Comparison of ENCODE assay signal across 8 mouse cellular contexts in the genomic region with DNA sequence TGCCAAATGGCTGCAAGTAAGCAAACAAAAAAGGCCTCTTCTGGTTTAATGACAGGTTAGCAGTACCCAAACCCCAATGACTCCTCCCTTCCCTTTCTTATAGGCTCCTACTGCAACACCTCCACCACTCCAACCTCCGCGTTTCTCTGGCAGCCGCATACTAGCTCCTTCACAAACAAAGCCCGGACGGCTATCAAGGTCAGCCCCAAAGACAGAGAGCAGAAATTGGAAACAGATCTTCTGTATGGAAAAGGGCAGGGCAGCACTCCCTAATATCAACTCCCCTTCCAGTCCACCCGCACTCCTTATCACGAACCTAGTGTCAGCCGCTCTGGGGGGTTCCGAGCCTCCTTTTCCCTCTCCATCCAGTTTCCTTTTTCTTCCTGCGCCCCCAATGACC.
A peak's percentile ranks its signal among the peaks of the same experiment; 100 is the strongest.
DNase-seq lines count a peak whose midpoint lies in the region; ATAC-seq and TF ChIP-seq lines count a peak whose summit lies in the region.

No protein-coding gene starts in this region.

- no peaks in the 10 kb centered on the region for H3K9me3 ChIP-seq in intestine, embryonic 16.5 days (ENCODE audit: control insufficient read depth, low read length)
- H3K9me3 ChIP-seq in liver, embryonic 11.5 days (ENCODE audit: control insufficient read depth, low read length): no peaks in the 10 kb centered on the region
- no peaks in the 10 kb centered on the region for H3K9me3 ChIP-seq in neural tube, embryonic 14.5 days (ENCODE audit: control insufficient read depth, low read length)

- no peaks in the 10 kb centered on the region for H3K27me3 ChIP-seq in cerebellum, adult 2 months (ENCODE audit: control insufficient read depth, insufficient read depth, low read length)
- H3K27me3 ChIP-seq in intestine, embryonic 16.5 days (replicated peaks; ENCODE audit: control insufficient read depth, insufficient read depth, low read length): no peaks in the 10 kb centered on the region
- H3K27me3 ChIP-seq in liver, embryonic 11.5 days (replicated peaks; ENCODE audit: control insufficient read depth, insufficient read depth, low read length): no peaks in the 10 kb centered on the region
- H3K27me3 ChIP-seq in neural tube, embryonic 14.5 days (ENCODE audit: control insufficient read depth, insufficient read depth, low read length): peaks cover 2% of the 10 kb centered on the region; the same call in 1 of the 2 replicates

- peak; percentile 5 to 7 for DNase-seq in thymus, postnatal 10 days (ENCODE audit: low spot score in 2 of 2)
- DNase-seq in thymus, adult 18-20 months: no peak
- peak; percentile 52 to 54 for DNase-seq in cerebellum, adult 2 months
- peak; percentile 39 for DNase-seq in forelimb bud, embryonic 11.5 days (ENCODE audit: low read depth, low spot score)
- no peak for DNase-seq in liver, embryonic 11.5 days (ENCODE audit: low spot score)
- DNase-seq in gastrocnemius, postnatal 25 days: no peak

- peak overlapping the region; percentile 91 for H3K9ac ChIP-seq in intestine, embryonic 16.5 days (ENCODE audit: low read depth, low read length)
- peak overlapping the region; percentile 87 for H3K9ac ChIP-seq in liver, embryonic 11.5 days (ENCODE audit: low read depth, low read length)
- peak overlapping the region; percentile 98 for H3K9ac ChIP-seq in neural tube, embryonic 14.5 days (replicated peaks; ENCODE audit: low read depth, low read length)

- no peak for TF ChIP-seq CTCF in cerebellum, adult 2 months (IDR thresholded peaks at IDR 0.05; ENCODE audit: borderline replicate concordance, insufficient read depth, low read depth, low read length)

- under 1% methylated on average over 10 of the region's 10 CpGs for WGBS in cerebellum, adult 2 months
- 2% methylated on average over 10 of the region's 10 CpGs for WGBS in intestine, embryonic 16.5 days
- WGBS in liver, embryonic 11.5 days: 2% methylated on average over 10 of the region's 10 CpGs
- under 1% methylated on average over 10 of the region's 10 CpGs for WGBS in neural tube, embryonic 14.5 days

- peak overlapping the region; percentile 72 for H3K27ac ChIP-seq in cerebellum, adult 2 months (ENCODE audit: insufficient read depth, low read length)
- peak overlapping the region; percentile 92 for H3K27ac ChIP-seq in intestine, embryonic 16.5 days (ENCODE audit: low read length)
- peak overlapping the region; percentile 75 for H3K27ac ChIP-seq in liver, embryonic 11.5 days (ENCODE audit: low read depth, low read length)
- H3K27ac ChIP-seq in neural tube, embryonic 14.5 days (ENCODE audit: low read depth, low read length): peak overlapping the region; percentile 99

- peak overlapping the region; percentile 95 for H3K4me2 ChIP-seq in intestine, embryonic 16.5 days (ENCODE audit: low read depth, low read length)
- peak overlapping the region; percentile 98 for H3K4me2 ChIP-seq in liver, embryonic 11.5 days
- peak overlapping the region; percentile 69 for H3K4me2 ChIP-seq in neural tube, embryonic 14.5 days (ENCODE audit: low read depth, low read length)

- H3K4me1 ChIP-seq in cerebellum, adult 2 months (ENCODE audit: control insufficient read depth, insufficient read depth, low read length): peaks cover 2% of the 10 kb centered on the region; the same call in 1 of the 2 replicates
- H3K4me1 ChIP-seq in intestine, embryonic 16.5 days (ENCODE audit: control insufficient read depth, insufficient read depth, low read length): peaks cover 13% of the 10 kb centered on the region
- no peaks in the 10 kb centered on the region for H3K4me1 ChIP-seq in liver, embryonic 11.5 days (replicated peaks; ENCODE audit: control insufficient read depth, insufficient read depth, low read length)
- H3K4me1 ChIP-seq in neural tube, embryonic 14.5 days (ENCODE audit: control insufficient read depth, insufficient read depth, low read length): peaks cover 21% of the 10 kb centered on the region

- H3K4me3 ChIP-seq in cerebellum, adult 2 months (replicated peaks; ENCODE audit: insufficient read depth, low read depth, low read length): peak overlapping the region; percentile 99
- H3K4me3 ChIP-seq in intestine, embryonic 16.5 days (ENCODE audit: low read length): peak overlapping the region; percentile 98
- peak overlapping the region; percentile 92 for H3K4me3 ChIP-seq in liver, embryonic 11.5 days (ENCODE audit: low read depth, low read length)
- peak overlapping the region; percentile 99 for H3K4me3 ChIP-seq in neural tube, embryonic 14.5 days (ENCODE audit: low read depth, low read length)

- peak; percentile 2; the same call in 1 of the 2 replicates for ATAC-seq in intestine, embryonic 16.5 days
- peak; percentile 25 for ATAC-seq in liver, embryonic 11.5 days (replicated peaks; ENCODE audit: low FRiP score)
- 0 out of 2 replicates have a peak, but pooled peaks have one; percentile 9 for ATAC-seq in neural tube, embryonic 14.5 days (ENCODE audit: low read depth)

- H3K36me3 ChIP-seq in intestine, embryonic 16.5 days (ENCODE audit: control insufficient read depth, insufficient read depth, low read length): no peaks in the 10 kb centered on the region
- peaks cover 2% of the 10 kb centered on the region; the same call in 1 of the 2 replicates for H3K36me3 ChIP-seq in liver, embryonic 11.5 days (ENCODE audit: control insufficient read depth, insufficient read depth, low read length)
- no peaks in the 10 kb centered on the region for H3K36me3 ChIP-seq in neural tube, embryonic 14.5 days (ENCODE audit: control insufficient read depth, insufficient read depth, low read length)

- no peak for TF ChIP-seq POLR2A in cerebellum, adult 2 months (IDR thresholded peaks at IDR 0.05; ENCODE audit: borderline replicate concordance, insufficient read depth, low read length)

Comparison
In these comparisons a context has a peak if more than half of its experiments do, and no peak if none do; other contexts are left out.
1. DNase-seq: peak in thymus, postnatal 10 days (2 of 2), cerebellum, adult 2 months (2 of 2) and forelimb bud, embryonic 11.5 days (single experiment); none in thymus, adult 18-20 months (0 of 2), liver, embryonic 11.5 days (single experiment) and gastrocnemius, postnatal 25 days (single experiment).
2. Peak in every context shown above with its lines, with median percentiles within 50 percentile points of each other: H3K27ac ChIP-seq, H3K4me3 ChIP-seq, ATAC-seq, H3K4me2 ChIP-seq and H3K9ac ChIP-seq.